Mouse (Mus musculus) cerebellum, adult 2 months (tissue): ENCODE results near the gene Fez1. TPM values are rescaled to one million over a fixed set of nuclear protein-coding genes. Genes with fewer than 3 reads are reported as not detected.

ENCODE experiments used
- DNase-seq, 2 experiments: peaks; one replicate each; pipeline ENCODE4 v3.0.0; 2021
- H3K27ac ChIP-seq: fragments of 200-500 bp; 2 replicates; pipeline ENCODE4 v1.5.1; 2012; ENCODE audit warnings: low read length, control low read depth, inconsistent platforms; ENCODE audit not compliant: insufficient read depth
- H3K27me3 ChIP-seq: fragments of 200-500 bp; 2 replicates; pipeline ENCODE4 v1.6.1; 2012; ENCODE audit warnings: inconsistent platforms, mild to moderate bottlenecking, low read length, moderate library complexity; ENCODE audit not compliant: control insufficient read depth, insufficient read depth
- H3K4me1 ChIP-seq: fragments of 200-500 bp; 2 replicates; pipeline ENCODE4 v1.6.1; 2011; ENCODE audit warnings: low read length; ENCODE audit not compliant: control insufficient read depth, insufficient read depth
- H3K4me3 ChIP-seq: fragments of 200-500 bp; replicated peaks from 2 replicates; pipeline ENCODE3; 2011; ENCODE audit warnings: mild to moderate bottlenecking, low read depth, low read length, control low read depth; ENCODE audit not compliant: insufficient read depth
- CTCF ChIP-seq: fragments of 200-500 bp; IDR thresholded peaks from 2 replicates; pipeline ENCODE4 v1.5.1; 2011; ENCODE audit warnings: low read depth, mild to moderate bottlenecking, control low read depth, low read length, moderate library complexity, borderline replicate concordance; ENCODE audit not compliant: insufficient read depth
- POLR2A ChIP-seq: fragments of 200-500 bp; IDR thresholded peaks from 2 replicates; pipeline ENCODE4 v1.6.1; 2011; ENCODE audit warnings: low read length, control low read depth, borderline replicate concordance; ENCODE audit not compliant: insufficient read depth
- WGBS: fragments of 180-500 bp; shearing (Covaris S2); methylation state at CpG from one replicate; pipeline ENCODE4 v1.1.7; 2018; 5-methylcytosine and 5-hydroxymethylcytosine counted together
- polyA plus RNA-seq: library from polyadenylated mRNA; depleted of rRNA; stranded (reverse); fragments of >200 nt; gene quantifications from 2 replicates; pipeline ENCODE4 v1.2.3, GENCODE M21; 2012

Fez1 gene
- polyA plus RNA-seq, 1 experiment, result 465 TPM

- Histone ChIP-seq H3K27ac (peak overlapping the region; percentile 91), H3K4me3 (no peak overlapping the region), H3K27me3 (no peaks in the 10 kb centered on the region), H3K4me1 (peaks cover 42% of the 10 kb centered on the region)
- TF ChIP-seq POLR2A, result no peak
- no peak for TF ChIP-seq CTCF
- DNase-seq, result peak; percentile 58 to 87
- WGBS, result 25% methylated on average over 1 of the region's 1 CpGs
Observed at GRCm38 (mm10) chr9:36870263-36870662, 48.6 kb downstream of the Fez1 start.

DNA sequence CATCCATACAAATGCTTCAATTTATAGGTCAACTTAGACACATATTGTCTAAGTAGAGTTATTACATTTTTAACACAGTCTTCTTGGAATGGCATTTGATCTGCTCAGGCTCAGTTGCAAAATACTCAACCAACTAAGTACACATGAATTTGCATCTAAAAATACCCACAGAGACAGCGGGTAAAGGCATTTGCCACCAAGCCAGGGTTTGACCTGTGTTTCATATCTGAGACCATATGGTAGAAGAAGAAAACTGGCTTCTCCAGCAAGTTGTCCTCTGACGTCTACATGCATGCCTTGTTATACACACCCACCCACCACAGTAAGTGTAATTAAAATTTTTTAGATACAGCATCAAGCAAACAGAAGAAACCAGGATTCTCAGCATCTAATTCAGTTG is 52.1 kb downstream of the Fez1 start:
- peaks cover 33% of the 10 kb centered on the region for H3K4me1 ChIP-seq

DNA sequence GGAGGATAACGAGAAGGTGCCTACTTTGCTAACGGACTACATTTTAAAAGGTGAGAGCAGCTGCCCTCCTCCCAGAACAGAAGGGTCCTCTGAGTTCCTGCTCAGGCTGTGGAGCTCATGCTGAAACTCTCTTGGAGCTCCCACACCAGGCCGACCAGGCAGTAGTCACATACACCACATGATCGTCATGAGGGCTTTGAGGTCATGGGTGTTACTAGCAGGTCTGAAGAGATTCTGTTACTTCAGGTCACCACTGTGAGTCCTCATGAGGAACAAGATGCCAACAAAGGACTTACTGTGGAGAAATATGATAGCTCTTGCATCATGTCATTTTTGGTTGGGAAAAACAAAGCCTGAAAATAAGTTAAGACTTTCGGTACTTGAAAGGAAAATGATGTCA is 54.6 kb downstream of the Fez1 start:
- TF ChIP-seq POLR2A, result no peak
- no peak for TF ChIP-seq CTCF
- Histone ChIP-seq H3K4me3 (no peak overlapping the region), H3K27me3 (no peaks in the 10 kb centered on the region; the same call in 1 of the 2 replicates), H3K27ac (no peak overlapping the region), H3K4me1 (peaks cover 20% of the 10 kb centered on the region)
- no peak for DNase-seq
- 86% methylated on average over 5 of the region's 5 CpGs for WGBS

More for the DNA sequence above, 52.1 kb downstream of the Fez1 start:
- Histone ChIP-seq H3K27me3 (no peaks in the 10 kb centered on the region; the same call in 1 of the 2 replicates), H3K4me3 (no peak overlapping the region), H3K27ac (peak overlapping the region; percentile 47; the same call in 1 of the 2 replicates)
- no peak for TF ChIP-seq CTCF
- no peak for TF ChIP-seq POLR2A
- WGBS, result 19% methylated on average over 2 of the region's 2 CpGs
- DNase-seq, result peak in 1 of 2 experiments; percentile 65

DNA sequence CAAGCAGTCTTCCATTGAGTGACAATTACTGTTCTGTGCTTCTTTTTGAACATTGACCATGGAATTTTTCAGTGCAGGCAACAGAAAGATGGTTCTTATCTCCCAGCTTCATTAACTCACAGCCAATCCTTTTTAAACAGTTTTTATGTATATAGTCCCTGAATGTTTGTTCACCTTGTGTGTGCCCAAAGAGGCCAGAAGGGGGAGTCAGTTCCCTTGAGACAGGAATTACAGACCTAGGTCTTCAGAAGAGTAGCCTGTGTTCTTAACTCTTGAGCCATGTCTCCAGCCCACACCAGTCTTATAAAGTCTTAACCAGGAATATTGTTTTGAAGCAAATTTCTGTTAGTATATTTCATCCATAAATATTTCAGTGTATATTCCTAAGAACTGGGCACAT is 55.1 kb downstream of the Fez1 start:
- Histone ChIP-seq H3K27ac (no peak overlapping the region), H3K27me3 (no peaks in the 10 kb centered on the region; the same call in 1 of the 2 replicates), H3K4me1 (peaks cover 25% of the 10 kb centered on the region), H3K4me3 (no peak overlapping the region)
- no peak for TF ChIP-seq CTCF
- TF ChIP-seq POLR2A, result no peak
- no peak for DNase-seq

GRCm38 (mm10) chr9:36881615-36882014 is 60.0 kb downstream of the Fez1 start:
- no peaks in the 10 kb centered on the region for H3K27me3 ChIP-seq
- WGBS, result 44% methylated on average over 5 of the region's 5 CpGs
- TF ChIP-seq CTCF (no peak), POLR2A (no peak)
- no peak for DNase-seq
- H3K4me3 ChIP-seq, result no peak overlapping the region
- H3K4me1 ChIP-seq, result peaks cover 22% of the 10 kb centered on the region
- H3K27ac ChIP-seq, result peak overlapping the region; percentile 67; the same call in 1 of the 2 replicates

- 19% methylated on average over 8 of the region's 8 CpGs for WGBS
- Histone ChIP-seq H3K27me3 (no peaks in the 10 kb centered on the region), H3K4me1 (peaks cover 22% of the 10 kb centered on the region), H3K27ac (peak overlapping the region; percentile 67; the same call in 1 of the 2 replicates), H3K4me3 (no peak overlapping the region)
- no peak for TF ChIP-seq POLR2A
- TF ChIP-seq CTCF, result no peak
- peak in 1 of 2 experiments; percentile 58 for DNase-seq
Observed at GRCm38 (mm10) chr9:36882034-36882745, 60.5 kb downstream of the Fez1 start.

DNA sequence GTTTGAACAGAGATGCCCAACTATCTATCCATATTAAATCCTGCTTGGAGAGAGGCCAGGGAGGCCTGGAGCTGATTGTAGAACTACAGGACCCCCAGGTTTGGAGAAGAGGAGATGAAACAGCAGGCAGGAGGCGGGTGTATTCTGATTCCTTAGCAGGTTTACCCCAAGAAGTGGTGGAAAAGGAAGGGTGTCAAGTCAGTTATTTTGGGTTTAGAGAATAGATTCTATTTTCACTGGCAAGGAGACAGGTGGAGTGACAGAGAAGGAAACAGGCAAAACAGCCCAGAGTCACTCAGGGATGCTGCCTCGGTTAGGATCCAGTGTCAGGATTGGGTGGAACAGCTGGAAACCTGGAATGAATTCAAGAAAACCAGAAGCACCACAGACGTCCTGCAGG is 61.9 kb downstream of the Fez1 start:
- H3K27me3 ChIP-seq, result no peaks in the 10 kb centered on the region
- no peak overlapping the region for H3K27ac ChIP-seq
- TF ChIP-seq POLR2A, result no peak
- TF ChIP-seq CTCF, result no peak
- WGBS, result 43% methylated on average over 3 of the region's 3 CpGs
- DNase-seq, result no peak
- peaks cover 18% of the 10 kb centered on the region; the same call in 1 of the 2 replicates for H3K4me1 ChIP-seq
- H3K4me3 ChIP-seq, result no peak overlapping the region

DNA sequence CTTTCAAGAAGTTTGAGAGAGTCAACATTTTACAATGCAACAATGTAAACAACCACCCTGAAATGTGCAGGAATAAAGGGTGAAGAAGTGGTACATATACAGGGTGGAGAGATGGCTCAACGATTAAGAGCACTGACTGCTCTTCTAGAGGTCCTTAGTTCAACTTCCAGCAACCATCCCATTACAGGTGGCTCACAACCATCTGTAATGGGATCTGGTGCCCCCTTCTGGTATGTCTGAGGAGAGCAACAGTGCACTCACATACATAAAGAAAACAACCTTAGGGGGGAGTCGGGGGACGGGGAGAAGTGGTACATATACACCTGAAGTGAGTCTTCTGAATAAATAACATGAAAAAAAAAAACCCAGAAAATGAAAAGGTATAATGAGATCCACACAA is 63.6 kb downstream of the Fez1 start:
- no peak overlapping the region for H3K27ac ChIP-seq
- peak; percentile 55 to 56 for DNase-seq
- H3K4me1 ChIP-seq, result peaks cover 9% of the 10 kb centered on the region; the same call in 1 of the 2 replicates
- H3K4me3 ChIP-seq, result no peak overlapping the region
- TF ChIP-seq CTCF (peak; percentile 55; the same call in 1 of the 2 replicates), POLR2A (no peak)
- no peaks in the 10 kb centered on the region for H3K27me3 ChIP-seq
- 61% methylated on average over 3 of the region's 3 CpGs for WGBS
